In the genomic region with DNA sequence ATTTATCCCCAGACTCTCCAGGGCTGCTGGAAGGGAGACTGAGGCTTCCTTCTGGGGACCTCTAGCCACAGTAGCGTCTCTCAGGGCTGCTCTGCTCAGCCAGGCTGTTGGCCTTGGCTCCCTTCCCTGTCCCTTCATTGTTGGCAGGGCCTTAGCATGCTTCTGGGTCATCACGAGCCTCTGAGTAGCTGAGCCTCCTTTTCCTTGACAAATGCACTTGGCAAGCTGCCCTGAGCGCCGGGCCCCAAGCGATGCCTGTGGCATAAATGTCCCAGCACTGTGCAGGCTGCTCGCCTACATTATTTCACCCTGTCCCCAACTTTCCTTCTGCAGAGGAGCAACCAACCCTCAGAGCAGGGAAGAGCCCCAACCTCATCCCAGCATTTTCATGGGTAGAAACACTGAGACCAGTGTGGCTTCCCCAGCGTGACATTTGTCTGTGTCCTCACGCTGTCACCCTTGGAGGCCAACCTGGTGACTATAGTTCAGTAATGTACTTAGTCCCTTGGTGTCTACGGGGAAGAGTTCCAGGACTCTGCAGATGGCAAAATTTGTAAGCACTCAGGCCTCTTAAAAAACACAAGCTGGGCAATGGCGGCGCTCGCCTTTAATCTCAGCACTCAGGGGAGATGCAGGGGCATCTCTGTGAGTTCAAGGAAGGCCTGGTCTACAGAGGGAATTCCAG, we compare ENCODE assay signal across 9 mouse cellular contexts.
DNase-seq lines count a peak whose midpoint lies in the region; ATAC-seq and TF ChIP-seq lines count a peak whose summit lies in the region.
"Had no signal": no experiment of that assay in that cellular context is flagged by ENCODE, and none has a peak within 500 bp of the region (broad histone marks: within the 10 kb centered on the region; RNA-seq: fewer than 3 reads in every experiment).

No protein-coding gene starts in this region.

- H3K4me2 ChIP-seq in kidney, embryonic 16.5 days (replicated peaks; ENCODE audit: low read depth, low read length), result no peak overlapping the region
- H3K4me2 ChIP-seq in limb, embryonic 14.5 days (replicated peaks; ENCODE audit: low read depth, low read length, severe bottlenecking), result no peak overlapping the region
- H3K4me2 ChIP-seq in intestine, postnatal 0 days (replicated peaks; ENCODE audit: low read depth), result no peak overlapping the region
- H3K4me2 ChIP-seq: embryonic facial prominence, embryonic 12.5 days had no signal

- no peak overlapping the region for H3K4me3 ChIP-seq in kidney, embryonic 16.5 days (ENCODE audit: low read length)
- H3K4me3 ChIP-seq in limb, embryonic 14.5 days (replicated peaks; ENCODE audit: low read length), result no peak overlapping the region
- no peak overlapping the region for H3K4me3 ChIP-seq in intestine, postnatal 0 days (ENCODE audit: low read depth, low read length)
- H3K4me3 ChIP-seq: embryonic facial prominence, embryonic 12.5 days had no signal

- peak; percentile 78 for DNase-seq in layer of hippocampus, adult 11-12 months (ENCODE audit: low spot score)
- no peak for DNase-seq in layer of hippocampus, adult 9-10 months (ENCODE audit: low spot score)
- peak; percentile 99 for DNase-seq in cerebellum, postnatal 14 days
- peak; percentile 80 for DNase-seq in heart, adult 8-10 months (ENCODE audit: low spot score)
- DNase-seq in limb, embryonic 14.5 days (ENCODE audit: low spot score), result peak; percentile 43
- DNase-seq in retina, postnatal 7 days (ENCODE audit: low read depth, low spot score), result peak; percentile 43

- 0 out of 2 replicates have a peak, but pooled peaks have one; percentile 27 for ATAC-seq in kidney, embryonic 16.5 days (ENCODE audit: low FRiP score, low TSS enrichment)
- ATAC-seq in limb, embryonic 14.5 days (ENCODE audit: low FRiP score, low read depth), result no peak
- ATAC-seq in intestine, postnatal 0 days, result no peak

- no peaks in the 10 kb centered on the region for H3K9me3 ChIP-seq in kidney, embryonic 16.5 days (ENCODE audit: low read length)
- no peaks in the 10 kb centered on the region for H3K9me3 ChIP-seq in limb, embryonic 14.5 days (ENCODE audit: control insufficient read depth, low read length)
- H3K9me3 ChIP-seq in intestine, postnatal 0 days (ENCODE audit: control insufficient read depth), result no peaks in the 10 kb centered on the region
- H3K9me3 ChIP-seq: embryonic facial prominence, embryonic 12.5 days had no signal

- TF ChIP-seq POLR2A in limb, embryonic 14.5 days (IDR thresholded peaks at IDR 0.05; ENCODE audit: borderline replicate concordance, extremely low read depth, insufficient read depth, insufficient read length), result no peak

- 68% methylated on average over 12 of the region's 12 CpGs for WGBS in kidney, embryonic 16.5 days
- WGBS in limb, embryonic 14.5 days, result 67% methylated on average over 12 of the region's 12 CpGs
- 63% methylated on average over 12 of the region's 12 CpGs for WGBS in intestine, postnatal 0 days

- H3K27me3 ChIP-seq in kidney, embryonic 16.5 days (ENCODE audit: insufficient read depth, low read length), result no peaks in the 10 kb centered on the region
- no peaks in the 10 kb centered on the region for H3K27me3 ChIP-seq in limb, embryonic 14.5 days (ENCODE audit: control insufficient read depth, insufficient read depth, low read length)
- H3K27me3 ChIP-seq in intestine, postnatal 0 days (replicated peaks; ENCODE audit: control insufficient read depth, insufficient read depth, low read length), result no peaks in the 10 kb centered on the region
- H3K27me3 ChIP-seq: embryonic facial prominence, embryonic 12.5 days had no signal

- no peaks in the 10 kb centered on the region for H3K36me3 ChIP-seq in kidney, embryonic 16.5 days (ENCODE audit: insufficient read depth, low read length)
- H3K36me3 ChIP-seq in limb, embryonic 14.5 days (ENCODE audit: control insufficient read depth, insufficient read depth, low read length), result no peaks in the 10 kb centered on the region
- no peaks in the 10 kb centered on the region for H3K36me3 ChIP-seq in intestine, postnatal 0 days (ENCODE audit: control insufficient read depth, insufficient read depth)
- H3K36me3 ChIP-seq: embryonic facial prominence, embryonic 12.5 days had no signal

- no peak overlapping the region for H3K27ac ChIP-seq in kidney, embryonic 16.5 days (ENCODE audit: low read length)
- no peak overlapping the region for H3K27ac ChIP-seq in limb, embryonic 14.5 days (replicated peaks; ENCODE audit: low read depth, low read length)
- no peak overlapping the region for H3K27ac ChIP-seq in intestine, postnatal 0 days (ENCODE audit: low read depth, low read length)
- H3K27ac ChIP-seq: embryonic facial prominence, embryonic 12.5 days had no signal

- H3K9ac ChIP-seq in kidney, embryonic 16.5 days (replicated peaks; ENCODE audit: low read length), result peak overlapping the region; percentile 29; the same call in 1 of the 2 replicates
- H3K9ac ChIP-seq in limb, embryonic 14.5 days (ENCODE audit: low read depth, low read length, severe bottlenecking), result no peak overlapping the region
- H3K9ac ChIP-seq in intestine, postnatal 0 days (ENCODE audit: low read depth, low read length), result no peak overlapping the region
- H3K9ac ChIP-seq: embryonic facial prominence, embryonic 12.5 days had no signal

- H3K4me1 ChIP-seq in kidney, embryonic 16.5 days (ENCODE audit: insufficient read depth, low read length), result 0 out of 2 replicates have a peak, but pooled peaks cover 5% of the 10 kb centered on the region
- peaks cover 11% of the 10 kb centered on the region; the same call in 1 of the 2 replicates for H3K4me1 ChIP-seq in limb, embryonic 14.5 days (ENCODE audit: control insufficient read depth, insufficient read depth, low read length)
- H3K4me1 ChIP-seq in intestine, postnatal 0 days (replicated peaks; ENCODE audit: control insufficient read depth, insufficient read depth, low read length), result no peaks in the 10 kb centered on the region

- no peak for TF ChIP-seq CTCF in intestine, postnatal 0 days (IDR thresholded peaks at IDR 0.05; ENCODE audit: low read depth)
